Mouse (Mus musculus): ENCODE results near the gene Spata20. TPM values are rescaled to one million over a fixed set of nuclear protein-coding genes. Genes with fewer than 3 reads are reported as not detected.

Gene Spata20
- total RNA-seq, 2 experiments from 2014 or later, result 0.34 TPM; not detected in 1

DNA sequence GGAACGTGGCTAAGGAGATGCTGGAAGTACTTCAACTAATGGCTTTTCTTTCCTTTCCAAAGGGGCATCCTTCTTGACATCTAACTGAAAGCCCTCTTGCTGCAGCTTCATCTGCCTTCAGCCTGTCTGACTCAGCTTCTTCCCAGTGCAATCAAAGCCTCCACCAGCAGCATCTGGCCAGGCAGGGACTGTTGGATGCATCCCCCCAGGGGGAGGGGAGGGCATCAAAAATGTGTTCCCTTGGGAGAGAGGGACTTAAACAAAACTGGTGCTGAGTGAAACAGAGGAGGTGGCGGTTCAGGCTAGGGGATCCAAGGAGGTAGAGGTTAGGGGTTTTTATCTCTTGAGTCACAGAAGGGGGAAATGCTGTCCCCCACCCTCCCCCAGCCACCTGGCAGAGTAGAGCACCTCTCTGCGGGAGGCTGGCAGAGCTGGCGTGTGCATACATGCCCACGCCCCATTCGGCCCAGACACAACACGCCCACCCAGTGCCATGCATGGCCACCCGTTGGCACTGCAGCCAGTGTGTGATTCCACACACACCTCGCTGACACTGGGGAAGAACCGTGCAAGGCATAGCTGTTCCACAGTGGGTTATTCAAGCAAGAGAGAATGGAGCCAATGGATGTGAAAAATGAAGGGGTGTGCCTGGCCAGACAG is 30.7 kb downstream of the Spata20 start:
- DNase-seq (ENCODE audit: extremely low spot score in 1 of 2, low spot score in 1 of 2), result no peak

DNA sequence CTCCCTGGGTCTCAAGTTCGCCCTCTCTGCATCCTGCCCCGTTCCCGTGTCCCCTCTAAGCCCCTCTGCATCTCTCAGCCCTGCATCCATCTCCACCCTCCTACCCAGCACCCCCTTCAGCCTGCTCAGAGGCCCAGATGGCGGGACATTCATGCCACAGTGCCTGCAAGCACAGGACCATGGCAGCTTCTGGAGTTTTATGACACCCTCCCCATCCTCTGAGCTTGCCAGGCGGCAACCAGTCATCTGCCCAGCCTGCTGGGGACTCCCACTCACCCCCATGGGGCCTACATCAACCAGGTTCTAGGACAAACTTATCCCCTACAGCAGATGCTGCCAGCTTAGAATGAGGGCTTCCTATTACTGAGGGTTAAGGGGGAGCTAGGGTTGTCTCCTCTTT is 31.2 kb downstream of the Spata20 start:
- DNase-seq (ENCODE audit: extremely low spot score in 1 of 2, low spot score in 1 of 2), result no peak

DNA sequence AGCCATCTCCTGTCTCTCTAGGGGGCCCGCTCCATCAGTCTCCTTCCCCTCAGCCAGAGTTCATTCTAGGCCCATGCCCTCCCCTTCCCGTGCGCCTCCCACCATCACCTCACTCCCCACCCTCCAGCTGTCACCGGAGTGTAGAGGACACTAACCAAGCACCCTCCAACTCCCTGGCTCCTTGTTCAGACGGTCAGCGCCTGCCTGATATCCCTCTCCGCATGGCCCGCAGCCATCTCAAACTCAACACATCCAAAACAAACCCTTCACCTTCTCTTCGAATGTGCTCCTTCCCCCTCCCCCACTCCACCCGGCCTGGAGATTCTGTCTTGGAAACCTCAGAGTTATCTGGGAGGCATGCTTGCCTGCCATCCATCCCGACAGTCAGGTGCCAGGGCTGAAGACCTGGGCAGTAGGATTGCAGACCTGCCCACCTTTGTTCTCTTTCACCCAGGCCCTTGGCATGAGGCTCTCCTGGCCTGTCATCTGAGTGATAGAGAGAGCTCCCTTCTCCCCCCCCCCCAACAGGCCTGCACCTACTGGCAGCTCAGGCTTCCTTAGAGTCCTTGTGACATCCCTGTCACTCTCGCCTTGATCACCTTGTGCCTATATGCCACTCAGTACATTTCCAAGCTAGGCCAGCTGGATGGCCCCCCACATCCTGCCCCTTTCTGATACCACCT is 34.7 kb downstream of the Spata20 start:
- DNase-seq (ENCODE audit: extremely low spot score in 1 of 2, low spot score in 1 of 2), result no peak

GRCm38 (mm10) chr11:94449886-94450285 is 36.1 kb downstream of the Spata20 start:
- no peak for DNase-seq (ENCODE audit: extremely low spot score in 1 of 2, low spot score in 1 of 2)

DNA sequence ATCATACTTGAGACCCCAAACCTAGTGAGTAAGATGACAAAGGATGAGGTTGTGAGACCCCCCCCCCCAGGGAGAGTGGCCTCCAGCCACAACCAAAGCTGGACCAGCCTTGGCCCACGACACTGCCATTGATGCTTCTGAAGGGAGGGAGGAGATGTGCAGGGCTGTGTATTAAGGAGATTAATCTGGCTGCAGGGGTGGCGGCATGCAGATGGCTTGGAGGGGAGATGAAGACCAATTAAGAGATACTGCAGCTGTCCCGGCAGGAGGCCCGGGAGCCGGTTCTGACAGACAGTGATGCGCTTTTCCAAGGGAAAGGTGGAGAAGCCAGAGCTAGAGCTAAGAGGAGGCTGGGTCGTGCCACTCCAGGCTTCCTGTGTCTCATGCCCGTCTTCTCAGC is 36.7 kb downstream of the Spata20 start:
- DNase-seq (ENCODE audit: extremely low spot score in 1 of 2, low spot score in 1 of 2), result no peak

DNA sequence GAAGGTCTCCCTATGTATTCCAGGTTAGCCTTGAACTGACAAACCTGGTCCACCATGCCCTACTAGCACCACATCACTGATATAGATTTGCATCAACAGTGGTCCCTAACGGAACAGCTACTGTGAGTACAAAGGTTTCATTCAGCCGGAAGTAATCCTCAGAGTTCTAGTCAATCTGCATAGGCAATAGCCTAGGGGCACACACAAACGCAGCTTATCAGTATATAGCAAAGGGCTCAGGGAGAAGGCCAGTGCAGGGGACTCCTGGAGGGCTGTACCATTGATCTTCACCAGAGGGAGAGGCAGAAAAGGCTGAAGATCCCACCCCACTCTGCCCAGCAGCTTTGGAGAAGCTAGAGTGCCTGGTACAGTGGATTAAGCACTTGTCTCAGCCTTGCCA is 39.0 kb downstream of the Spata20 start:
- DNase-seq (ENCODE audit: extremely low spot score in 1 of 2, low spot score in 1 of 2), result no peak

GRCm38 (mm10) chr11:94445300-94445699 is 40.7 kb downstream of the Spata20 start:
- DNase-seq (ENCODE audit: extremely low spot score in 1 of 2, low spot score in 1 of 2), result no peak

DNA sequence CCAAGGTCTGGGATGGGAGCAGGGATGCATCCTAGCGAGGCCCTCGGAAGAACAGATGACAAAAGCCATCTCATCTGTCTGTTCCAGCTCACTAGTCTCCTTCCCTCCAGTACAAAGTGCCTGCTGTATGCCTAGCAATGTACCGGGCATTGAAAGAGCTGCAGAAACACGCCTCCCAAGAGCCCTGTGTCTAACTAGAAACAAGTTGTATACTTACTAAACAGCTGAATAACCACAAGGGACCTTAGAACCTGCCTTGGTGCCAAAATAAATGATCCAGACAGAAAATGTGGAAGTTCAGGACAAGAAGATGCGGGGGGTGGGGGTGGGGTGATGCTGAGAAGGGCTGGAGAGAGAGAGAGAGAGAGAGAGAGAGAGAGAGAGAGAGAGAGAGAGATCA is 41.1 kb downstream of the Spata20 start:
- no peak for DNase-seq (ENCODE audit: extremely low spot score in 1 of 2, low spot score in 1 of 2)

DNA sequence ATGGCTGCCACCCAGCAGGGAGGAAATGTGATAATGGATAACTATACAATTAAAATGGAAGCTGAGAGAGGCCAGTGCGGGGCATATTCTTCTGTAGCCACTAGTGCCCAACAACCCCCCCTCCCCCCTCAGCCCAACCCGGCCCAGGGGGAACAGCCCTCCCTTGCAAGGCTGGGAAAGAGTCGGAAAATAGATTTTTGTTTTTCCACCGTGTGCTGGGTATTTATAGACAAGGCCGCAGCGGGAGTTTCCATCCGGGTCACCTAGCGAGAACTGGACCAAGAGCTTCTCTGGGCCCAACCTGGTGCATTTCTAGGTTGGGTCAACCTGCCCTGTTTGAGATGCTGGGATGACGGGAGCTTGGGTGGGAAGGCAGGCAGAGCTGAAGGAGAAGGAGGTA is 44.2 kb downstream of the Spata20 start:
- DNase-seq (ENCODE audit: extremely low spot score in 1 of 2, low spot score in 1 of 2), result no peak

DNA sequence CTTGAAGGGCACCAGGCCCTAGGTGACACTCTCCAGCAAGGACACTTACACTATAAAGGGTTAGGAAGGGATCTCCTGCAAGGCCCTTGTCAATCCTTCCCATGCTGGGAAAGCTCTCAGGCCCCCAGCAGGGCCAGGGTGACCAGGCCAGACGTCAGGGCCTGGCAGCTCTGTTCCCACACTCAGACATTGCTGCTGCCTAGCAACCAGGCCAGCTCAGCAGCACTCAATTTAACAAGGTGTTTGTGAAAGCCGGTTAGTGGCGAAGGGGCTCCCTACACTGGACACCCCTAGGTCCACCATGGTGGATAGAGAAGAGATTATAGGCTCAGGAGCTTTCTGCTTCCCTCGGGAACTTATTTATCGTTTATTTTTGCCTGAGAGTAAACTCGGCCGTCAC is 44.9 kb downstream of the Spata20 start:
- no peak for DNase-seq (ENCODE audit: extremely low spot score in 1 of 2, low spot score in 1 of 2)

DNA sequence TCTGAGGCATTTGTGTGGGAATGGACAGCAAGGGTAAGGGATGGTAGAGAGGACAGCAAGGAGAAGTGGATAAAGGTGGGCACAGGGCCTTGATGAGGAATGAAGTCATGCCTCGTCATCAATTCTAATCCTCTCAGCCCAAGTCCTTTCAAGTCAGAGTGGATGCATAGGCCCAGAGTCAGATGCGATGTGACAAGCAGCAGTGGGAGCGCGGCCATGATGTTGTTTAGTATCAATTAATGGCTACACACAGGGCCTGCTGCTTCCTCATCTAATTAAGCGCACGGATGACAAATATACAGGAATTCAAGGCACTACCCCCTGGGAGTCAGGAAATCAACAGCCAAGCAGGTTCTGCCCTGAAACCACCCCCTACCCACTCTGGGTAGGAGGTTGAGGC is 45.6 kb downstream of the Spata20 start:
- no peak for DNase-seq (ENCODE audit: extremely low spot score in 1 of 2, low spot score in 1 of 2)

DNA sequence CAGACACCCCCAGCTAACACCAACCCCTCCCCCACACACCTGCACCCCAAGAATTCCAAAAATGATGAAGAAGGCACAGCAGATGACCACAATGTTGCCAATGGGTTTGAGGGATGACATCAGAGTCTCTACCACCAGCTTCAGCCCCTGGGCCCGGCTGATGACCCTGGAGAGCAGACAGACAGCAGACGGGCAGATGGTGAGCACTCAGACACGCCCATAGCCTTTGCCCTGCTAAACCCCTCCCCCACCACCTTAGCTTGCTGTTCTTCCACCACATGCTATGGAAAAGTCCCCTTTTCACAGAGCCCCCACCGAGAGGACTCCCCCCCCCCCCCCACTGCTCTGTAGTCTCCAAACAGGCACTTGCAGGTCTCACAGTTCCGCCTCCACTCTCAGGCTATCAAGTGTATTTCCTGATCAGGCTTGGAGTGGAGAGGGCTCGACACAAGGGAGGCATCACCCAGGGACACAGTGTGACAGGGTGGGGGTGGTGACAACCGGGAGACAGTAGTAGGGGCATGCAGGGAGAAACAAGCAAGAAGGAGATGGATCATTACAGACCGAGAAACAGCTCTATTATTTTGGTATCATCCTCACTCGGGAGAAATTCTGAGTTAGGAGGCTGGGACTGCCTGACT is 56.8 kb downstream of the Spata20 start:
- no peak for DNase-seq (ENCODE audit: extremely low spot score in 1 of 2, low spot score in 1 of 2)

Other genes starting within 250 kb of the Spata20 start
- gene Wfikkn2, start 240.2 kb downstream of the Spata20 start, total RNA-seq (2021), result under 1 TPM; 0.44 to 0.70 TPM
- not detected for gene Gm21885, start 204.3 kb downstream of the Spata20 start, total RNA-seq (2021)
- 100 to 1,000 TPM in 1 of 2 experiments, 10 to 100 TPM in 1; 93.5 to 132 TPM for gene Luc7l3, start 164.2 kb downstream of the Spata20 start, total RNA-seq (2021)
- gene Ankrd40, start 158.2 kb downstream of the Spata20 start, total RNA-seq (2021), result 100 to 1,000 TPM; 123 to 125 TPM
- 1 to 10 TPM; 2.0 to 3.0 TPM for gene Abcc3, start 93.2 kb downstream of the Spata20 start, total RNA-seq (2021)
- 10 to 100 TPM; 49.7 to 72.3 TPM for gene Cacna1g, start 12.0 kb downstream of the Spata20 start, total RNA-seq (2021)
- 1 to 10 TPM; 2.0 to 2.3 TPM for gene Epn3, start 13.8 kb upstream of the Spata20 start, total RNA-seq (2021)
- 1 to 10 TPM; 3.0 to 3.9 TPM for gene Mycbpap, start 35.6 kb upstream of the Spata20 start, total RNA-seq (2021)
- 10 to 100 TPM; 10.3 to 10.8 TPM for gene Rsad1, start 63.1 kb upstream of the Spata20 start, total RNA-seq (2021)
- under 1 TPM; 0.62 to 0.70 TPM for gene Chad, start 78.9 kb upstream of the Spata20 start, total RNA-seq (2021)
- gene Acsf2, start 115.7 kb upstream of the Spata20 start, total RNA-seq (2021), result 10 to 100 TPM; 15.3 to 20.4 TPM
- gene Lrrc59, start 143.6 kb upstream of the Spata20 start, total RNA-seq (2021), result 10 to 100 TPM; 71.6 to 79.1 TPM
- gene Mrpl27, start 167.6 kb upstream of the Spata20 start, total RNA-seq (2021), result 10 to 100 TPM; 72.9 to 80.1 TPM
- gene Eme1, start 167.8 kb upstream of the Spata20 start, total RNA-seq (2021), result under 1 TPM; 0.28 to 0.44 TPM
- gene Xylt2, start 191.3 kb upstream of the Spata20 start, total RNA-seq (2021), result 10 to 100 TPM; 24.2 to 24.8 TPM
- gene Gm11541, start 218.3 kb upstream of the Spata20 start, total RNA-seq (2021), result not detected